Mouse (Mus musculus): ENCODE results near the gene Lasp1.

- no peak for TF ChIP-seq CTCF (IDR thresholded peaks at IDR 0.05; ENCODE audit: low read depth, low read length)
- no peak for TF ChIP-seq GATA1 (IDR thresholded peaks at IDR 0.05; ENCODE audit: borderline replicate concordance, low read length)
- TF ChIP-seq POLR2AphosphoS5 (IDR thresholded peaks at IDR 0.05; ENCODE audit: insufficient replicate concordance, low read depth, low read length): no peak
- TF ChIP-seq TAL1 (conservative IDR thresholded peaks at IDR 0.05; ENCODE audit: low read depth, low read length): 0 out of 2 replicates have a peak, but pooled peaks have one; percentile 24
Measured at GRCm38 (mm10) chr11:97837641-97838149, 38.9 kb downstream of the Lasp1 start.

Measured in G1E (cell line).